In the genomic region with DNA sequence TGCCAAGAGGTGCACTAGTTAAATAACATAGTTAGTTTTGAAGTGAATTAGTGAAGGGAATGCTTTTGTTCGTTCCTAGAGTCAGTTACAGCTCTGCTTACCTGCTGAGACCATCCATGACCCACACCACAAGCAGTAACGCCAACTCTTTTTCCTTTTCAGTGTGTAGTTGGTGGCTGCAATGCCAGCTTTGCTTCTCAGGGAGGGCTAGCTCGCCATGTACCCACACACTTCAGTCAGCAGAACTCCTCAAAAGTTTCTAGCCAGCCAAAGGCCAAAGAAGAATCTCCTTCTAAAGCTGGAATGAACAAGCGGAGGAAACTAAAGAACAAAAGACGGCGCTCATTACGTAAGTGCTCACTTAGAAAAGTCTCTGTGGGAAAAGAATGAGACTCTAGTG, we compare ENCODE assay signal across 29 mouse cellular contexts.
"Had no signal": no experiment of that assay in that cellular context is flagged by ENCODE, and none has a peak within 500 bp of the region (broad histone marks: within the 10 kb centered on the region; RNA-seq: fewer than 3 reads in every experiment).

No protein-coding gene starts in this region.

- H3K4me2 ChIP-seq: embryonic facial prominence, embryonic 12.5 days; embryonic facial prominence, embryonic 13.5 days; embryonic facial prominence, embryonic 15.5 days; forebrain, embryonic 12.5 days; forebrain, embryonic 13.5 days; forebrain, embryonic 15.5 days had no signal

- H3K4me3 ChIP-seq: embryonic facial prominence, embryonic 10.5 days; embryonic facial prominence, embryonic 12.5 days; embryonic facial prominence, embryonic 13.5 days; embryonic facial prominence, embryonic 15.5 days; erythroblast, embryonic 14.5 days; forebrain, embryonic 10.5 days; forebrain, embryonic 12.5 days; forebrain, embryonic 13.5 days; forebrain, embryonic 15.5 days; gastrocnemius, adult 2 months; heart, adult 2 months; heart, embryonic 10.5 days had no signal

- H3K4me1 ChIP-seq: embryonic facial prominence, embryonic 10.5 days; embryonic facial prominence, embryonic 12.5 days; embryonic facial prominence, embryonic 13.5 days; embryonic facial prominence, embryonic 15.5 days; forebrain, embryonic 10.5 days; forebrain, embryonic 12.5 days; forebrain, embryonic 13.5 days; forebrain, embryonic 15.5 days; heart, embryonic 10.5 days had no signal

- H3K27me3 ChIP-seq: embryonic facial prominence, embryonic 12.5 days; embryonic facial prominence, embryonic 13.5 days; embryonic facial prominence, embryonic 15.5 days; forebrain, embryonic 12.5 days; forebrain, embryonic 13.5 days; forebrain, embryonic 15.5 days had no signal

- H3K27ac ChIP-seq: embryonic facial prominence, embryonic 10.5 days; embryonic facial prominence, embryonic 12.5 days; embryonic facial prominence, embryonic 13.5 days; embryonic facial prominence, embryonic 15.5 days; forebrain, embryonic 10.5 days; forebrain, embryonic 12.5 days; forebrain, embryonic 13.5 days; forebrain, embryonic 15.5 days; gastrocnemius, adult 2 months; heart, adult 2 months; heart, embryonic 10.5 days had no signal

- H3K9me3 ChIP-seq: embryonic facial prominence, embryonic 10.5 days; embryonic facial prominence, embryonic 12.5 days; embryonic facial prominence, embryonic 13.5 days; embryonic facial prominence, embryonic 15.5 days; forebrain, embryonic 10.5 days; forebrain, embryonic 12.5 days; forebrain, embryonic 13.5 days; forebrain, embryonic 15.5 days; heart, embryonic 10.5 days had no signal

- DNase-seq: cerebellum, adult 18-20 months; cerebellum, adult 2 months; cerebellum, adult 8-10 months; cerebellum, adult 9-10 months; cerebellum, adult 9-11 months; cerebellum, postnatal 10 days; cerebellum, postnatal 14 days; cerebellum, postnatal 25 days; cerebellum, postnatal 36 days; embryo, embryonic 11 days; forebrain, postnatal 0 days; gastrocnemius, adult 2 months; gastrocnemius, postnatal 10 days; gastrocnemius, postnatal 25 days; gastrocnemius, postnatal 36 days; heart, adult 18-20 months; heart, adult 2 months had no signal

- ATAC-seq: forebrain, embryonic 13.5 days; forebrain, embryonic 14.5 days; forebrain, embryonic 15.5 days; forebrain, embryonic 16.5 days; forebrain, postnatal 0 days had no signal

- H3K9ac ChIP-seq: embryonic facial prominence, embryonic 12.5 days; embryonic facial prominence, embryonic 13.5 days; embryonic facial prominence, embryonic 15.5 days; forebrain, embryonic 12.5 days; forebrain, embryonic 13.5 days; forebrain, embryonic 15.5 days; forebrain, postnatal 0 days had no signal
